Comparison of ENCODE assay signal across 8 mouse cellular contexts in genomic region chr17:88440285-88441000, GRCm38 (mm10). TPM values are rescaled to one million over a fixed set of nuclear protein-coding genes. Genes with fewer than 3 reads are reported as not detected.
A peak's percentile ranks its signal among the peaks of the same experiment; 100 is the strongest.
DNase-seq lines count a peak whose midpoint lies in the region; ATAC-seq and TF ChIP-seq lines count a peak whose summit lies in the region.

Foxn2 (plus strand) TSS chr17:88440711.

- DNase-seq in G1E (ENCODE audit: low spot score) = peak; percentile 88
- peak; percentile 95 for DNase-seq in cerebellum, adult 18-20 months
- DNase-seq in forebrain, postnatal 0 days = peak; percentile 94
- peak; percentile 42 for DNase-seq in layer of hippocampus, adult 9-10 months (ENCODE audit: low spot score)
- peak; percentile 82 for DNase-seq in ovary, postnatal 10 days (ENCODE audit: low spot score)
- DNase-seq in thymus, postnatal 10 days (ENCODE audit: low spot score in 2 of 2) = peak; percentile 97 to 98

- WGBS in forebrain, postnatal 0 days = 1% methylated on average over 67 of the region's 93 CpGs
- WGBS in lung, embryonic 16.5 days = under 1% methylated on average over 56 of the region's 93 CpGs

- no peak for TF ChIP-seq CTCF in G1E (IDR thresholded peaks at IDR 0.05; ENCODE audit: low read depth, low read length)
- TF ChIP-seq CTCF in forebrain, postnatal 0 days (IDR thresholded peaks at IDR 0.05; ENCODE audit: low read depth) = 0 out of 2 replicates have a peak, but pooled peaks have one; percentile 3

- peaks cover 2% of the 10 kb centered on the region for H3K36me3 ChIP-seq in G1E (replicated peaks)
- H3K36me3 ChIP-seq in forebrain, postnatal 0 days (ENCODE audit: insufficient read depth) = no peaks in the 10 kb centered on the region
- H3K36me3 ChIP-seq in lung, embryonic 16.5 days (ENCODE audit: control insufficient read depth, insufficient read depth, low read length) = no peaks in the 10 kb centered on the region

- H3K9me3 ChIP-seq in G1E (replicated peaks) = no peaks in the 10 kb centered on the region
- no peaks in the 10 kb centered on the region for H3K9me3 ChIP-seq in forebrain, postnatal 0 days (ENCODE audit: low read length)
- H3K9me3 ChIP-seq in lung, embryonic 16.5 days (ENCODE audit: control insufficient read depth, low read length) = no peaks in the 10 kb centered on the region

- peak within 1 kb of the TSS; percentile 80 for H3K4me2 ChIP-seq in forebrain, postnatal 0 days (ENCODE audit: low read depth)
- H3K4me2 ChIP-seq in lung, embryonic 16.5 days (ENCODE audit: low read depth, low read length) = peak within 1 kb of the TSS; percentile 78

- peaks cover 34% of the 10 kb centered on the region for H3K4me1 ChIP-seq in G1E (ENCODE audit: insufficient read depth, low read depth, low read length)
- H3K4me1 ChIP-seq in forebrain, postnatal 0 days (ENCODE audit: insufficient read depth) = 0 out of 2 replicates have a peak, but pooled peaks cover 3% of the 10 kb centered on the region
- H3K4me1 ChIP-seq in lung, embryonic 16.5 days (replicated peaks; ENCODE audit: control insufficient read depth, insufficient read depth, low read length) = peaks cover 8% of the 10 kb centered on the region; the same call in 1 of the 2 replicates

- peak within 1 kb of the TSS; percentile 76 for H3K9ac ChIP-seq in forebrain, postnatal 0 days
- peak within 1 kb of the TSS; percentile 97 for H3K9ac ChIP-seq in lung, embryonic 16.5 days (ENCODE audit: low read length)

- peak within 1 kb of the TSS; percentile 88 for H3K4me3 ChIP-seq in G1E (ENCODE audit: low read depth, low read length)
- peak within 1 kb of the TSS; percentile 91 for H3K4me3 ChIP-seq in forebrain, postnatal 0 days (ENCODE audit: low read depth, low read length)
- H3K4me3 ChIP-seq in lung, embryonic 16.5 days (ENCODE audit: low read length) = peak within 1 kb of the TSS; percentile 98

- H3K27me3 ChIP-seq in G1E (ENCODE audit: insufficient read depth, low read length) = no peaks in the 10 kb centered on the region
- H3K27me3 ChIP-seq in forebrain, postnatal 0 days (ENCODE audit: insufficient read depth, low read length) = no peaks in the 10 kb centered on the region
- no peaks in the 10 kb centered on the region for H3K27me3 ChIP-seq in lung, embryonic 16.5 days (ENCODE audit: control insufficient read depth, insufficient read depth, low read depth, low read length)

- H3K27ac ChIP-seq in forebrain, postnatal 0 days (ENCODE audit: low read depth, low read length) = peak within 1 kb of the TSS; percentile 83
- H3K27ac ChIP-seq in lung, embryonic 16.5 days (ENCODE audit: low read length) = peak within 1 kb of the TSS; percentile 94

- ATAC-seq in G1E (ENCODE audit: extremely low read depth, insufficient number of reproducible peaks, low FRiP score, poor library complexity, severe bottlenecking) = peak; percentile 86
- ATAC-seq in forebrain, postnatal 0 days = peak; percentile 91
- peak; percentile 88 for ATAC-seq in hematopoietic stem cell, adult 5-6 weeks (replicated peaks in 1 of 2; ENCODE audit: insufficient read depth in 1 of 2, low FRiP score in 2 of 2, low TSS enrichment in 1 of 2, low read depth in 1 of 2, poor library complexity in 2 of 2, severe bottlenecking in 2 of 2)
- ATAC-seq in lung, embryonic 16.5 days (ENCODE audit: low read depth) = peak; percentile 94

RNA-seq across cellular contexts. Expression of gene Foxn2, which starts in this region (rescaled TPM):
- total RNA-seq in G1E (2014; fragmentation: Nextera tagmentation) (43.9 and 44.0 TPM in 2 replicates), G1E (2017) (41.4 and 42.0 TPM in 2 replicates)
- 15.4 and 18.8 TPM in 2 replicates for polyA plus RNA-seq in G1E (2012)
- 11.2 and 11.5 TPM in 2 replicates for total RNA-seq in forebrain, postnatal 0 days (2014; rRNA removed)
- polyA plus RNA-seq in forebrain, postnatal 0 days (2015; fragmentation: Nextera tagmentation; extraction: Ambion mirVana) = 4.3 and 5.0 TPM in 2 replicates
- total RNA-seq in hematopoietic stem cell, adult 5-6 weeks (2017) = 34.3 and 37.3 TPM in 2 replicates
- 21.5 and 21.8 TPM in 2 replicates for polyA plus RNA-seq in lung, embryonic 16.5 days (2015; fragmentation: Nextera tagmentation; extraction: Ambion mirVana)

Comparison
In these comparisons a context has a peak if more than half of its experiments do, and no peak if none do; other contexts are left out.
1. Peak in every context shown above with its lines: DNase-seq, ATAC-seq, H3K4me3 ChIP-seq and H3K27ac ChIP-seq.
2. DNase-seq: peak in every context shown above with its lines; median percentile 98 in thymus, postnatal 10 days; 95 in cerebellum, adult 18-20 months; 94 in forebrain, postnatal 0 days; 88 in G1E; 82 in ovary, postnatal 10 days; 42 in layer of hippocampus, adult 9-10 months.